Mouse (Mus musculus) erythroid progenitor cell, adult 5-6 weeks (primary cell): ENCODE data around the gene Nsun2. TPM values are rescaled to one million over a fixed set of nuclear protein-coding genes. Genes with fewer than 3 reads are reported as not detected.

Experiments
- ATAC-seq: replicated peaks from 2 replicates; pipeline ENCODE4 v1.8.0; 2016; ENCODE audit warnings: moderate number of reproducible peaks, mild to moderate bottlenecking, moderate TSS enrichment, inconsistent platforms; ENCODE audit not compliant: poor library complexity, low FRiP score, severe bottlenecking
- total RNA-seq, 2 experiments: library from RNA; stranded (forward) in 1 of 2; stranded (reverse) in 1 of 2; fragments of 150-400 nt in 1 of 2; fragments of 186-747, 209-891 nt in 1 of 2; gene quantifications; 2 replicates each; pipeline versions ENCODE4 v1.2.3 to v1.2.4; 2015 to 2017; ENCODE audit warnings: low replicate concordance in 2 of 2

Gene Nsun2
- total RNA-seq, 2 experiments from 2014 or later = 21.8 to 28.1 TPM

DNA sequence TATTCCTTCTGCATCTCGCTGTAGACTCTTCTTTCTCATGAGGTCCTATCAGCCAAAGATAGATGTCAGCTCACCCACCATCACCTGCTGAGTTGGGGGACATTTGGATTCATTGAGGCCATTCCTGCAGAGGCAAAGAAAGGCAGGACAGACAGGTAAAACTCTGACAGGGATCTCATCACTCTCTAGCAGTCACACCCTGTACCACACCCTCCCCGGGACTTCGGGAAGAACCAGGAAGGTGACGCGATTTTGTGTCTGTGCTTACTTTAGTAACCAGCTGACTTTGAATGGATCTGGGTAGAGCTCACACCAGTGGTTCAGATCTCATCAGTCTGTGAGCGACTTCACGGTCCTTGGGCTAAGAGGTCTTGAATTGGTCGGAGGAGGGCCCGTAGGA, 112.9 kb downstream of the Nsun2 start:
- ATAC-seq = no peak

DNA sequence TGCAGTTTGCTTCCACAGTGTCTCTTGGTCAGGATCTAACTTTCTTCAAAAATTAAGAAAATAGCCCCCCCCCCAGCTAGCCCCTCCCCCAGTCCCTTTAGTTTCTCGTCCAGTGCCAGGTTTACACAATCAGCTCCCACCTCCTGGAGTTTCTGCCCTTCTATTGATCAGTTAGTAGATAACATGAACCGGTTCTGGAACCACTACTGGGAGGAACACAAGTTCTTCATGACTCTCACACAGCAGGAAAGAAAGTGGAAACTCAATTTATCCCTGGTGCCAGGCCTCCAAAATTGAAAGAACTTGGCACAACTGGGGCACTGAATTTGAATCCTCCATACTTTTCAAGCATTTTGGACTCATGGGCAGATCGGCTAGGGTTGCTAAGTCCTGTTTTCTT, 121.0 kb downstream of the Nsun2 start:
- no peak for ATAC-seq

DNA sequence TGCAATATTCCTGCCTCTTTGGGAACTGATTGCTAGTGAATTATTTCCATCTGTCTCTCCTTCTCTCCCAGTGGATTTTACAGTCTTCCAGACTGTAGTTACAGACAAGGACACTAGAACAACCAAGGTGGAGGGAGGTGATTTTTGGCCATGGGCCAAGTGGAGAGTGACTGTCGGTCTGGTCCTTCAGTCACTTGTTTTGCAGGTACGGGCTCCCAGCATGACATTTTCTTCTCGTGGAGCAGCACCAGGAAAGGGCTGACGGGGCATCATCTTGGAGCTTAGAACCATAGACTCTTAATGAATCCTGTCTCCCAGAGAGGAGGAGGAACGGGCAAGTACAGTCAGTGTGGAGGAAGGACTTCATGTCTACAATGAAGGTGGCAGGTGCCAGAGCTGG, 138.6 kb downstream of the Nsun2 start:
- no peak for ATAC-seq

DNA sequence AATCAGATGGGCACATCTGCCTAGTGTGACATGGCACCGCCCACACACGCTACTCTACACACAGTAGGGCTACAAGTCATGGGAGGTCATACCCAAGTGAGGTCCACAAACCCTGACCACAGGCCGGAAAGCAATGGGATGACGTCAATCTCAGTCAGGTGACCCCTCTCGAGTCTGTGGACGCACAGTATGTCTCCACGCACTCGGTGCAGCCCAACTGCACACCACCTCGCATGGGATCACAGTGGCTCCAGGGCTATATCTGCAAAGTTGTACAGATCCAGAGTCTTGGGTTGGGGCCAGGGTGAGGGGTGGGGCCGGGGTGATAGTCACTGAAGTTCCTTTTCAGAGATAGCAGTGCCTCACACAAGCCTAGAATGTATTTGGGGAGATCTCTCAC, 139.0 kb downstream of the Nsun2 start:
- no peak for ATAC-seq

DNA sequence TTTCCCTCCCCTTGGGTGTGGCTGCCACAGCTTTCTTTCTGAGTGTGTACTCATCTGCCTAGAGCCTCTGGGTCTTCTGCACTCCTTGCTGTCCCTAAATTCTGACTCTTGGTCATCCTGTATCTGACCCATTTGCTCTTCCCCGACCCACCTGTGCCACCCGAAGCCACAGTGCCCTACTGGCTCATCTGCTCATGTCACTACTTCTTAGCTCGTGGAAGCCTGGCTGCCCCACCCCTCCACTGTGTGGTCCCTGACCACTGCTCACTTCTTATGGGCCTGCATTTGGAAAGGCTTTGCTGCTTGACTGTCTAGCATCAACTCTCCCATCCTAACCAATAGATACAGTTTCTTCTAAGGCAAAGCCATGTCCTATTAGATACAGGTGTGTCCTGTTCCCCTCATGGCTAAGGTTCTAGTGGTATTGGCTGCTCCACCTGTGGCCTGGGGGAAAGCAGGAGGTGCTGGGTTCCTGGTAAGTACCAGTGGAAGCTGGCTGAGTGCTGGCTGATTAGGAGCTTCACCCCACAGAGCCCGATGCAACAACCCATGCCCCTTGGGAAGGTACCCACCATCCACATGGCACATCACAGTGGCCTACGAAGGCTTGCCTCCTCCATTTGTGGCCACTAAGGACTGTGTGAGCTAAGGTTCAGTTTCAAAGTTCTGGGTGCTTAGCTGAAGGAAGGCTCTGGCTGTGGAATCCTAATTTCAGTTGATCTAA, 139.8 kb downstream of the Nsun2 start:
- ATAC-seq = no peak

DNA sequence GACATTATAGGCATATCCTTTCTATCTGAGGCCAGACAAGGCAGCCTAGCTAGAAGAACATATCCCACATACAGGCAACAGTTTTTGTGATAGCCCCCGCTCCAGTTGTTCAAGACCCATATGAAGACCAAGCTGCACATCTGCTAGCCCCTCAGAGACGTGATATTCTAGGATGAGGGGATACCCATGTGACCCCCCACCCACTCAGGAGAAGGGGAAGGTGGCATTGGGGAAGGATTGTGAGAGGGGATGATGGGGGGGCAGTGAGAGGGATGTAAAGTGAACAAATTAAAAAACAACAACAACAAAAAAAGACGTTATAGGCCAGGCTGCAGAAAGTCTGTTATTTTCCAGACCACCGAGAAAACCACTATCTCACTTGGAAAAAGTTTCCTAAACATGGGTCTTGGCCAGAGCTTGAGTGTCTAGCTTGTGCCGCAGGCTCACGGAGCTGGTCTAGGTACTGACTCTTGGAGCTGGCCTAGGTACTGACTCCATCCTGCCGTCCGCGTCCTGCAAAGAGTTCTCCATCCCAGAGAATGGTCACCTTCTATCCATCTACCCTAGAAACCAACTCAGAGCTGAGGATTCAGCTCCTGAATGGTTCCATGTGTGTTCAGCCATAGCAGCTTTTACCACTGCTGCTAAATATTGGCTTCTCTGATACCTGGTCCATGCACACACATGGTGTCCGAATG, 140.5 kb downstream of the Nsun2 start:
- no peak for ATAC-seq

Other genes starting within 250 kb of the Nsun2 start
- gene Tent4a, start 871 bp downstream of the Nsun2 start, total RNA-seq (2015; ENCODE audit: low replicate concordance) = 34.0 and 37.5 TPM in 2 replicates
- gene Tent4a, start 871 bp downstream of the Nsun2 start, total RNA-seq (2017; ENCODE audit: low replicate concordance) = 33.8 and 48.0 TPM in 2 replicates
- gene Srd5a1, start 77.7 kb downstream of the Nsun2 start, total RNA-seq (2015; ENCODE audit: low replicate concordance) = 2.1 and 2.2 TPM in 2 replicates
- not detected in 2 replicates for gene Srd5a1, start 77.7 kb downstream of the Nsun2 start, total RNA-seq (2017; ENCODE audit: low replicate concordance)
- gene Ube2ql1, start 206.1 kb downstream of the Nsun2 start, total RNA-seq (2015; ENCODE audit: low replicate concordance) = not detected in 2 replicates
- gene Ube2ql1, start 206.1 kb downstream of the Nsun2 start, total RNA-seq (2017; ENCODE audit: low replicate concordance) = not detected in 2 replicates